Mouse (Mus musculus): ENCODE results near the gene Lman2l.
A peak's percentile ranks its signal among the peaks of the same experiment; 100 is the strongest.

The Lman2l gene

GRCm38 (mm10) chr1:36458169-36458568, 13.1 kb upstream of the Lman2l start:
- no peak for DNase-seq (ENCODE audit: low spot score in 2 of 2)

GRCm38 (mm10) chr1:36457388-36458014, 12.4 kb upstream of the Lman2l start:
- no peak for DNase-seq (ENCODE audit: low spot score in 2 of 2)

- DNase-seq (ENCODE audit: low spot score in 2 of 2), result no peak
Observed at GRCm38 (mm10) chr1:36454055-36454815, 9.2 kb upstream of the Lman2l start.

GRCm38 (mm10) chr1:36446841-36447240, 1.8 kb upstream of the Lman2l start:
- no peak for DNase-seq (ENCODE audit: low spot score in 2 of 2)

GRCm38 (mm10) chr1:36446106-36446824, 1.2 kb upstream of the Lman2l start:
- no peak for DNase-seq (ENCODE audit: low spot score in 2 of 2)

GRCm38 (mm10) chr1:36445508-36445907, 437 bp upstream of the Lman2l start:
- no peak for DNase-seq (ENCODE audit: low spot score in 2 of 2)

GRCm38 (mm10) chr1:36441101-36441500, 4.0 kb downstream of the Lman2l start:
- DNase-seq (ENCODE audit: low spot score in 2 of 2), result peak; percentile 62 to 70

GRCm38 (mm10) chr1:36437223-36437622, 7.8 kb downstream of the Lman2l start:
- DNase-seq (ENCODE audit: low spot score in 2 of 2), result no peak

- no peak for DNase-seq (ENCODE audit: low spot score in 2 of 2)
Observed at GRCm38 (mm10) chr1:36436515-36436914, 8.6 kb downstream of the Lman2l start.

- DNase-seq (ENCODE audit: low spot score in 2 of 2), result no peak
Observed at GRCm38 (mm10) chr1:36435071-36435470, 10.0 kb downstream of the Lman2l start.

- DNase-seq (ENCODE audit: low spot score in 2 of 2), result no peak
Observed at GRCm38 (mm10) chr1:36433616-36434015, 11.5 kb downstream of the Lman2l start.

GRCm38 (mm10) chr1:36432999-36433398, 12.1 kb downstream of the Lman2l start:
- no peak for DNase-seq (ENCODE audit: low spot score in 2 of 2)

- no peak for DNase-seq (ENCODE audit: low spot score in 2 of 2)
Observed at GRCm38 (mm10) chr1:36429511-36429910, 15.6 kb downstream of the Lman2l start.

- DNase-seq (ENCODE audit: low spot score in 2 of 2), result no peak
Observed at GRCm38 (mm10) chr1:36404531-36404930, 40.5 kb downstream of the Lman2l start.

GRCm38 (mm10) chr1:36401509-36401908, 43.6 kb downstream of the Lman2l start:
- DNase-seq (ENCODE audit: low spot score in 2 of 2), result no peak

- DNase-seq (ENCODE audit: low spot score in 2 of 2), result no peak
Observed at GRCm38 (mm10) chr1:36397041-36397440, 48.0 kb downstream of the Lman2l start.

GRCm38 (mm10) chr1:36379582-36379981, 65.5 kb downstream of the Lman2l start:
- no peak for DNase-seq (ENCODE audit: low spot score in 2 of 2)

GRCm38 (mm10) chr1:36378880-36379279, 66.2 kb downstream of the Lman2l start:
- DNase-seq (ENCODE audit: low spot score in 2 of 2), result no peak

GRCm38 (mm10) chr1:36371934-36372845, 72.9 kb downstream of the Lman2l start, which contains the start of gene Fer1l5:
Gene Fer1l5, plus strand, starts transcription at chr1:36372291.
- DNase-seq (ENCODE audit: low spot score in 2 of 2), result no peak

GRCm38 (mm10) chr1:36370918-36371317, 74.2 kb downstream of the Lman2l start:
- no peak for DNase-seq (ENCODE audit: low spot score in 2 of 2)
